Mouse (Mus musculus) kidney, adult 2 months (tissue): ENCODE results near the gene Sfxn4. TPM values are rescaled to one million over a fixed set of nuclear protein-coding genes. Genes with fewer than 3 reads are reported as not detected.

Experiments used
- DNase-seq: peaks from one replicate; pipeline ENCODE4 v3.0.0; 2021
- H3K27ac ChIP-seq: fragments of 200-500 bp; 2 replicates; pipeline ENCODE4 v1.5.1; 2012; ENCODE audit warnings: low read depth, low read length, control low read depth, inconsistent platforms; ENCODE audit not compliant: insufficient read depth
- H3K27me3 ChIP-seq: fragments of 200-500 bp; replicated peaks from 2 replicates; pipeline ENCODE4 v1.6.1; 2012; ENCODE audit warnings: mild to moderate bottlenecking, moderate library complexity, low read length, inconsistent platforms; ENCODE audit not compliant: control insufficient read depth, insufficient read depth
- H3K36me3 ChIP-seq: fragments of 200-500 bp; 2 replicates; pipeline ENCODE4 v1.6.1; 2012; ENCODE audit warnings: mild to moderate bottlenecking, moderate library complexity, low read length, inconsistent platforms; ENCODE audit not compliant: control insufficient read depth, insufficient read depth
- H3K4me1 ChIP-seq: fragments of 200-500 bp; 2 replicates; pipeline ENCODE4 v1.6.1; 2011; ENCODE audit warnings: low read length; ENCODE audit not compliant: control insufficient read depth, insufficient read depth
- H3K4me3 ChIP-seq: fragments of 200-500 bp; 2 replicates; pipeline ENCODE4 v1.5.1; 2011; ENCODE audit warnings: mild to moderate bottlenecking, low read depth, low read length, control low read depth; ENCODE audit not compliant: insufficient read depth
- CTCF ChIP-seq: fragments of 200-500 bp; conservative IDR thresholded peaks from 2 replicates; pipeline ENCODE4 v1.5.1; 2011; ENCODE audit warnings: low read depth, mild to moderate bottlenecking, control low read depth, low read length, moderate library complexity, mixed read lengths; ENCODE audit not compliant: insufficient read depth, insufficient read length
- POLR2A ChIP-seq: fragments of 200-500 bp; IDR thresholded peaks from one replicate; pipeline ENCODE4 v1.6.1; 2011; ENCODE audit warnings: low read depth, low read length, control low read depth
- WGBS: fragments of 180-500 bp; shearing (Covaris S2); methylation state at CpG from one replicate; pipeline ENCODE4 v1.1.7; 2018; 5-methylcytosine and 5-hydroxymethylcytosine counted together
- polyA plus RNA-seq: library from polyadenylated mRNA; depleted of rRNA; stranded (reverse); fragments of >200 nt; gene quantifications from 2 replicates; pipeline ENCODE4 v1.2.3, GENCODE M21; 2012

Sfxn4 gene
- polyA plus RNA-seq, 1 experiment: 3.6 TPM

DNA sequence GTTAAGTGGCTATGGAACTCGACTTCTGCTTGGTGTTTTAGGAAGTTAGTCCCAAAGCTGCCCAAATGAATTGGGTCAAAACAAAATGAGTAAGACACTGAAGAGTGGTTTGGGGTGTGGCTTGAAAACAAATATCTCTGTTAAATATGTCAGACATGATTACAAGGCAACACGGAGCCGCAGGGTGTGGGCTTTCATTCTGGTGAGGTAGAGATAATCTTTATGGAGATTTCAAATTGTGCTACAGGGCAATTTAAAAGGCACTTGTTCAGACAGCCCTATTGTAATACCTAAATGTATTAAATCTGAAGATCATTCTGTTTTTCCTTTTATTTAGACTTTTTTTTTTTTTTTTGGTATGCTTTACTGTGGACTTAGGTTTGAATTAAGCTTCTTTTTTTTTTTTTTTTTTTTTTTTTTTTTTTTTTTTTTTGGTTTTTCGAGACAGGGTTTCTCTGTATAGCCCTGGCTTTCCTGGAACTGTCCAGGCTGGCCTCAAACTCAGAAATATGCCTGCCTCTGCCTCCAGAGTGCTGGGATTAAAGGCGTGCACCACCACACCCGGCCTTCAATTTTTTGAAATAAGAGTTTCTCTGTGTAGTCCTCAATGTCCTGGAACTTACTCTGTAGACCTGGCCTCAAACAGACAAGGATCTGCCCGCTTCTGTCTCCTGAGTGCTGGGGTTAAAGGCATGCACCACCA, 61.3 kb downstream of the Sfxn4 start:
- no peaks in the 10 kb centered on the region for H3K36me3 ChIP-seq
- no peak for TF ChIP-seq POLR2A
- TF ChIP-seq CTCF: no peak
- H3K4me3 ChIP-seq: no peak overlapping the region
- no peaks in the 10 kb centered on the region for H3K4me1 ChIP-seq
- DNase-seq: no peak
- no peaks in the 10 kb centered on the region for H3K27me3 ChIP-seq
- WGBS: 74% methylated on average over 7 of the region's 7 CpGs
- H3K27ac ChIP-seq: no peak overlapping the region

DNA sequence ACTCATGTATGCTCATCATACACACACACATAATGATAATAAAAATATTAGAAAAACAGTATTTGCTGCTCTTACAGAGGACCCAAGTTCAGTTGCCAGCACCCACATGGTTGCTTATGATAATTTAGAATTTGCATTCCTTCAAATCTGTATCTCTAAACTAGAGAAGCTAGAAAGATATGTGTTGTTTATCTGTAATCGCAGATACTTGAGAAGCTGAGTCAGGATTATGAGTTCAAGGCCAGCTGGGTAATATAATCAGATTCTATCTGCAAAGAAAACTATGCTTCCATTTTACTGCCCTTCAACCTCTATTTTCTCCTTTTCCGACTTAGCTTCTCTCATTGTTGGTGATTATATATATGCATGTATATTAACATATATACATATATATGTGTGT, 63.9 kb downstream of the Sfxn4 start:
- H3K4me1 ChIP-seq: no peaks in the 10 kb centered on the region
- no peaks in the 10 kb centered on the region for H3K36me3 ChIP-seq
- no peak for DNase-seq
- no peaks in the 10 kb centered on the region for H3K27me3 ChIP-seq
- 94% methylated on average over 2 of the region's 2 CpGs for WGBS
- no peak overlapping the region for H3K27ac ChIP-seq
- H3K4me3 ChIP-seq: no peak overlapping the region
- TF ChIP-seq POLR2A: no peak
- no peak for TF ChIP-seq CTCF

GRCm38 (mm10) chr19:60795244-60795643, 66.0 kb downstream of the Sfxn4 start:
- H3K4me3 ChIP-seq: no peak overlapping the region
- 86% methylated on average over 2 of the region's 2 CpGs for WGBS

DNA sequence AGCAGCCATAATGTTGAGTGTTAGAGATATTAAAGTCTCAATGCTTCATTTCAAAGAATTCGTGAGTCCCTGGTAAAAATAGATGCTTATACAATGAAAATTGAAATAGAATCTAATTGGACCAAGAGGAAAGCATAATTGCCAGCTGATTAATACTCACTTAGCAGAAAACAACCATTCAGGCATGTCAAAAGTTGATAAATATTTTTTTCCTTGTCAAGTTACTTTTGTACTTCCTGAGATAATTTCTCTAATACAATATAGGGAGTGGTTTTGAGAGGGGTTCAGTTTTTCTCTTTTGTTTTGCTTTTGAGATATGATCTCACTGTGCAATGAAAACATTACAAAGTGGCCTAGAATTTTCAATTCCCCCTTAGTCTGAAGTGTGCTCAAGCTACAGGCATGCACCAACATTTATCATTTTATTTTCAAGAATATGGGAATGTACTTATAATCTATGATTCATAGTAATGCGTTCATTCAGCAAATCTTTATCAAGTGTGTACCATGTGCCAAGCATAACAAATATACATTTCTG, 68.0 kb downstream of the Sfxn4 start:
- WGBS: 83% methylated on average over 2 of the region's 2 CpGs
- no peak for DNase-seq
- no peak for TF ChIP-seq CTCF
- TF ChIP-seq POLR2A: no peak
- H3K36me3 ChIP-seq: no peaks in the 10 kb centered on the region
- no peaks in the 10 kb centered on the region for H3K27me3 ChIP-seq
- no peak overlapping the region for H3K4me3 ChIP-seq
- H3K27ac ChIP-seq: no peak overlapping the region
- peaks cover 3% of the 10 kb centered on the region; the same call in 1 of the 2 replicates for H3K4me1 ChIP-seq

More at GRCm38 (mm10) chr19:60795244-60795643, 66.0 kb downstream of the Sfxn4 start:
- H3K27ac ChIP-seq: no peak overlapping the region
- H3K36me3 ChIP-seq: no peaks in the 10 kb centered on the region
- TF ChIP-seq POLR2A (no peak), CTCF (no peak)
- DNase-seq: peak; percentile 43
- H3K27me3 ChIP-seq: no peaks in the 10 kb centered on the region
- H3K4me1 ChIP-seq: no peaks in the 10 kb centered on the region; the same call in 1 of the 2 replicates

GRCm38 (mm10) chr19:60791164-60791563, 70.1 kb downstream of the Sfxn4 start:
- peaks cover 10% of the 10 kb centered on the region for H3K4me1 ChIP-seq
- peak overlapping the region; percentile 97 for H3K27ac ChIP-seq
- H3K4me3 ChIP-seq: peak overlapping the region; percentile 88
- no peaks in the 10 kb centered on the region for H3K27me3 ChIP-seq
- DNase-seq: no peak
- no peaks in the 10 kb centered on the region for H3K36me3 ChIP-seq
- WGBS: 7% methylated on average over 9 of the region's 9 CpGs
- TF ChIP-seq POLR2A (no peak), CTCF (no peak)

GRCm38 (mm10) chr19:60790551-60791161, 70.6 kb downstream of the Sfxn4 start, which contains the start of gene Eif3a:
TSS of gene Eif3a (minus strand) at chr19:60790658.
- TF ChIP-seq POLR2A (peak; percentile 75), CTCF (no peak)
- no peaks in the 10 kb centered on the region for H3K36me3 ChIP-seq
- peak within 1 kb of the TSS; percentile 97 for H3K27ac ChIP-seq
- peaks cover 12% of the 10 kb centered on the region for H3K4me1 ChIP-seq
- peak within 1 kb of the TSS; percentile 88 for H3K4me3 ChIP-seq
- WGBS: under 1% methylated on average over 57 of the region's 57 CpGs
- no peaks in the 10 kb centered on the region for H3K27me3 ChIP-seq
- DNase-seq: peak; percentile 97

DNA sequence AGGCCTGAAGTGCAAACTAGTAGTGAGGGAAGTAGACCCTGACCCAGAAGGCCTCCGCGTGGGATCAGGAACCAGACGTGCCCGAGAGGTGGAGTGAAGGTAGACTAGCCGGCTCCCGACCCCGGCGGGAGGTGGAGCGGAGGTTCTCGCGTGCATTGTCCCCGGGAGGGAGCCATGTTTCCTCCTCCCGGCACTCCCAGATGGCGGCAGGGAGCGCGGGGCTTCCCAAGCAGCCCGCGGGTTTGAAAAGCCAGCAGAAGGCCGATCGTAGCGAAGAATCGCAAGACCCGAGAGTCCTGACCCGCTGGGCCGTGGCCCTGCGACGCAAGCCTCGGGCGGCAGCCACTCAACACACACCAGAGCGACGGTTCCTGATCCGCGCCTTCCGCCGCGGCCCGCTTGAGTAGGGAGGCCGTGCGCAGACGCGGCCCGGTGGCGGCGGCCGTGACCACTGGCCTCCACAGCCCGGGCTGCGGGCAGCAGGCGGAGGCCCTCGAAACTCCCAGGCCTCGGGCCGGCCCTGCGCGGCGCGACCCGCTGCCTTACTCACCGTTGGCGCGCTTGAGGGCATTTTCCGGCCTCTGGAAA, 71.3 kb downstream of the Sfxn4 start:
- peak overlapping the region; percentile 89 for H3K27ac ChIP-seq
- H3K36me3 ChIP-seq: no peaks in the 10 kb centered on the region
- H3K4me1 ChIP-seq: peaks cover 12% of the 10 kb centered on the region
- TF ChIP-seq CTCF (no peak), POLR2A (no peak)
- H3K4me3 ChIP-seq: peak overlapping the region; percentile 88
- DNase-seq: peak; percentile 65
- under 1% methylated on average over 60 of the region's 60 CpGs for WGBS
- H3K27me3 ChIP-seq: no peaks in the 10 kb centered on the region
